Mouse (Mus musculus): ENCODE measurements around the gene Cela1. TPM values are rescaled to one million over a fixed set of nuclear protein-coding genes. Genes with fewer than 3 reads are reported as not detected.

The Cela1 gene
- polyA plus RNA-seq, 1 experiment, result 5,688 TPM

GRCm38 (mm10) chr15:100685255-100685654 is 2.5 kb downstream of the Cela1 start:
- H3K4me3 ChIP-seq (ENCODE audit: extremely low read depth, insufficient read depth, insufficient read length), result no peak overlapping the region
- no peaks in the 10 kb centered on the region for H3K36me3 ChIP-seq (ENCODE audit: control insufficient read depth, insufficient read depth, low read length)
- WGBS, result 64% methylated on average over 13 of the region's 13 CpGs
- TF ChIP-seq POLR2A (IDR thresholded peaks at IDR 0.05; ENCODE audit: low read depth, low read length) (no peak), CTCF (IDR thresholded peaks at IDR 0.05; ENCODE audit: extremely low read depth, insufficient read depth, insufficient read length, insufficient replicate concordance) (no peak)
- H3K4me1 ChIP-seq (ENCODE audit: control insufficient read depth, insufficient read depth, insufficient read length), result peaks cover 12% of the 10 kb centered on the region; the same call in 1 of the 2 replicates
- DNase-seq (ENCODE audit: low read depth in 1 of 2, low spot score in 2 of 2), result no peak
- H3K27ac ChIP-seq (ENCODE audit: insufficient read depth, low read length), result peak overlapping the region; percentile 37; the same call in 1 of the 2 replicates
- no peaks in the 10 kb centered on the region for H3K27me3 ChIP-seq (ENCODE audit: control insufficient read depth, insufficient read depth, low read length)

GRCm38 (mm10) chr15:100684450-100684849 is 3.3 kb downstream of the Cela1 start:
- H3K27ac ChIP-seq (ENCODE audit: insufficient read depth, low read length), result no peak overlapping the region
- no peaks in the 10 kb centered on the region for H3K36me3 ChIP-seq (ENCODE audit: control insufficient read depth, insufficient read depth, low read length)
- DNase-seq (ENCODE audit: low read depth in 1 of 2, low spot score in 2 of 2), result no peak
- H3K4me1 ChIP-seq (ENCODE audit: control insufficient read depth, insufficient read depth, insufficient read length), result peaks cover 12% of the 10 kb centered on the region; the same call in 1 of the 2 replicates
- H3K27me3 ChIP-seq (ENCODE audit: control insufficient read depth, insufficient read depth, low read length), result no peaks in the 10 kb centered on the region
- WGBS, result 78% methylated on average over 10 of the region's 10 CpGs
- no peak for TF ChIP-seq POLR2A (IDR thresholded peaks at IDR 0.05; ENCODE audit: low read depth, low read length)
- TF ChIP-seq CTCF (IDR thresholded peaks at IDR 0.05; ENCODE audit: extremely low read depth, insufficient read depth, insufficient read length, insufficient replicate concordance), result no peak
- no peak overlapping the region for H3K4me3 ChIP-seq (ENCODE audit: extremely low read depth, insufficient read depth, insufficient read length)

GRCm38 (mm10) chr15:100683041-100683440 is 4.7 kb downstream of the Cela1 start:
- peak; percentile 82 to 84 for DNase-seq (ENCODE audit: low read depth in 1 of 2, low spot score in 2 of 2)
- no peak for TF ChIP-seq POLR2A (IDR thresholded peaks at IDR 0.05; ENCODE audit: low read depth, low read length)
- peak; percentile 84; the same call in 1 of the 2 replicates for TF ChIP-seq CTCF (IDR thresholded peaks at IDR 0.05; ENCODE audit: extremely low read depth, insufficient read depth, insufficient read length, insufficient replicate concordance)
- WGBS, result 50% methylated on average over 2 of the region's 2 CpGs
- H3K27ac ChIP-seq (ENCODE audit: insufficient read depth, low read length), result no peak overlapping the region
- no peak overlapping the region for H3K4me3 ChIP-seq (ENCODE audit: extremely low read depth, insufficient read depth, insufficient read length)
- no peaks in the 10 kb centered on the region for H3K27me3 ChIP-seq (ENCODE audit: control insufficient read depth, insufficient read depth, low read length)
- peaks cover 12% of the 10 kb centered on the region; the same call in 1 of the 2 replicates for H3K4me1 ChIP-seq (ENCODE audit: control insufficient read depth, insufficient read depth, insufficient read length)
- no peaks in the 10 kb centered on the region for H3K36me3 ChIP-seq (ENCODE audit: control insufficient read depth, insufficient read depth, low read length)

GRCm38 (mm10) chr15:100681770-100682169 is 6.0 kb downstream of the Cela1 start:
- 83% methylated on average over 7 of the region's 7 CpGs for WGBS
- TF ChIP-seq CTCF (IDR thresholded peaks at IDR 0.05; ENCODE audit: extremely low read depth, insufficient read depth, insufficient read length, insufficient replicate concordance) (no peak), POLR2A (IDR thresholded peaks at IDR 0.05; ENCODE audit: low read depth, low read length) (no peak)
- no peaks in the 10 kb centered on the region for H3K4me1 ChIP-seq (ENCODE audit: control insufficient read depth, insufficient read depth, insufficient read length)
- no peaks in the 10 kb centered on the region for H3K27me3 ChIP-seq (ENCODE audit: control insufficient read depth, insufficient read depth, low read length)
- H3K36me3 ChIP-seq (ENCODE audit: control insufficient read depth, insufficient read depth, low read length), result no peaks in the 10 kb centered on the region
- no peak for DNase-seq (ENCODE audit: low read depth in 1 of 2, low spot score in 2 of 2)
- H3K27ac ChIP-seq (ENCODE audit: insufficient read depth, low read length), result no peak overlapping the region
- no peak overlapping the region for H3K4me3 ChIP-seq (ENCODE audit: extremely low read depth, insufficient read depth, insufficient read length)

DNA sequence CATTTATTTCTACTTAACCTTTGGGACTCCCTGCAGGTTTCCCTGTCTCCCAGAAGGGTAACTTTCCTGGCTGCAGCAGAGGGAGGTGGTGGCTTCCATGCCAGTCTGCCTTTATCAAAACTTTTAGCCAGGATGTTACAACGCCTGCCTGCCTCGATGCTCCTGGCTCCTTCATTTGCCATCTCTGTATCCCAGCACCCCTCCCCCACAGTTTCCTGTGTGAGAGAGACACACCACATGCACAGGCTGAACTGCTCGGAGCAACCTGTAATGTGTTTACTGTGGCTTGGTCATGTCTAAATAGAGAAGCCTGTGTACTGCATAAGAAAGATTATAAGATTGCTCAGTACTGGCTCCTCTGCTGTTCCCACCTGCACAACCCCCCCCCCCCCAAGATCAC is 7.3 kb downstream of the Cela1 start:
- Histone ChIP-seq H3K4me1 (ENCODE audit: control insufficient read depth, insufficient read depth, insufficient read length) (no peaks in the 10 kb centered on the region), H3K27ac (ENCODE audit: insufficient read depth, low read length) (no peak overlapping the region), H3K4me3 (ENCODE audit: extremely low read depth, insufficient read depth, insufficient read length) (no peak overlapping the region), H3K27me3 (ENCODE audit: control insufficient read depth, insufficient read depth, low read length) (no peaks in the 10 kb centered on the region), H3K36me3 (ENCODE audit: control insufficient read depth, insufficient read depth, low read length) (no peaks in the 10 kb centered on the region)
- DNase-seq (ENCODE audit: low read depth in 1 of 2, low spot score in 2 of 2), result no peak
- no peak for TF ChIP-seq POLR2A (IDR thresholded peaks at IDR 0.05; ENCODE audit: low read depth, low read length)
- no peak for TF ChIP-seq CTCF (IDR thresholded peaks at IDR 0.05; ENCODE audit: extremely low read depth, insufficient read depth, insufficient read length, insufficient replicate concordance)
- 57% methylated on average over 3 of the region's 3 CpGs for WGBS

DNA sequence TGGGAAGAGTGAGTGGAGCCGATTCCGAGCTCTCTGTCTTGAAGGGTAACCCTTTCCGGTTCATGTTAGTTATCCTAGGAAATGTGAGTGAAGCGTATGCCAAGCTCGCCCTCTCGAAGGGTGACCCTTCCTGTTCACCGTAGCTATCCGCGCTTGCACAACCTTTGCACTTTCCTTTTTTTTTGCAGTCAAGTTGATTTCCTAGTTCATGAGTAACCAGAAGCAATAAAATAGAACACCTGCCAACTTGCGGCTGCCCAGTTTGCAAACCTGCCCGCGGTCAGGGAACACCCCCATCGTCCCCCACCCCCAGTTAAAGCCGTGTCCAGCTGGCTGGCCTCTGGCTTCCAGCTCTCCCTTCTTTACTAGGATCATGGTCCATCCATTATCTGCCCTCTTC is 8.7 kb downstream of the Cela1 start:
- 62% methylated on average over 14 of the region's 14 CpGs for WGBS
- H3K4me1 ChIP-seq (ENCODE audit: control insufficient read depth, insufficient read depth, insufficient read length), result no peaks in the 10 kb centered on the region; the same call in 1 of the 2 replicates
- no peaks in the 10 kb centered on the region for H3K27me3 ChIP-seq (ENCODE audit: control insufficient read depth, insufficient read depth, low read length)
- no peak for DNase-seq (ENCODE audit: low read depth in 1 of 2, low spot score in 2 of 2)
- TF ChIP-seq POLR2A (IDR thresholded peaks at IDR 0.05; ENCODE audit: low read depth, low read length) (no peak), CTCF (IDR thresholded peaks at IDR 0.05; ENCODE audit: extremely low read depth, insufficient read depth, insufficient read length, insufficient replicate concordance) (no peak)
- H3K4me3 ChIP-seq (ENCODE audit: extremely low read depth, insufficient read depth, insufficient read length), result no peak overlapping the region
- no peaks in the 10 kb centered on the region for H3K36me3 ChIP-seq (ENCODE audit: control insufficient read depth, insufficient read depth, low read length)
- H3K27ac ChIP-seq (ENCODE audit: insufficient read depth, low read length), result no peak overlapping the region

DNA sequence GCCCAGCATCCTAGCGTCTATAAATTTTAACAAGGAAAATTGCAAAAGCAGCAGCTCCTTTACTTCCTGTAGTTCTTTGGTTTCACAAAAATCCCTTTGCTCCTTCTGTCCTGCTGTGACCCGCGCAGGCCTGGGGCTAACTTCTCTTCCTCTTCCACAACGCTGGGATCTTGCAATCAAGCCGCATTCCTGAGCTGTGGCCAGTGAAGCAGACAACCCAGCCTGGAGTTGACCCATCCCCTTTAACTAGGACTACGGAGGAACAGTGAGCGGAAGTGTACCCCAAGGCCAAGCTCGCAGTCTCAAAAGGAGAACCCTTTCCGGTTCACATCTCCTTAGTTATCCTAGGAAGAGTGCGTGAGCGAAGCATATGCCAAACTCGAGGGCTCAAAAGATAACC is 9.1 kb downstream of the Cela1 start:
- Histone ChIP-seq H3K4me1 (ENCODE audit: control insufficient read depth, insufficient read depth, insufficient read length) (no peaks in the 10 kb centered on the region; the same call in 1 of the 2 replicates), H3K36me3 (ENCODE audit: control insufficient read depth, insufficient read depth, low read length) (no peaks in the 10 kb centered on the region), H3K27me3 (ENCODE audit: control insufficient read depth, insufficient read depth, low read length) (no peaks in the 10 kb centered on the region), H3K4me3 (ENCODE audit: extremely low read depth, insufficient read depth, insufficient read length) (no peak overlapping the region), H3K27ac (ENCODE audit: insufficient read depth, low read length) (no peak overlapping the region)
- TF ChIP-seq CTCF (IDR thresholded peaks at IDR 0.05; ENCODE audit: extremely low read depth, insufficient read depth, insufficient read length, insufficient replicate concordance) (no peak), POLR2A (IDR thresholded peaks at IDR 0.05; ENCODE audit: low read depth, low read length) (no peak)
- WGBS, result 85% methylated on average over 12 of the region's 12 CpGs
- no peak for DNase-seq (ENCODE audit: low read depth in 1 of 2, low spot score in 2 of 2)

Data from spleen, adult 2 months (tissue).